Mouse (Mus musculus): ENCODE data around the gene Sowahd.
"Not testable (repeated sequence)": the region's sequence is repeated elsewhere in the genome, so short reads cannot be mapped to it uniquely, and the experiment has no call there.

The Sowahd gene

DNA sequence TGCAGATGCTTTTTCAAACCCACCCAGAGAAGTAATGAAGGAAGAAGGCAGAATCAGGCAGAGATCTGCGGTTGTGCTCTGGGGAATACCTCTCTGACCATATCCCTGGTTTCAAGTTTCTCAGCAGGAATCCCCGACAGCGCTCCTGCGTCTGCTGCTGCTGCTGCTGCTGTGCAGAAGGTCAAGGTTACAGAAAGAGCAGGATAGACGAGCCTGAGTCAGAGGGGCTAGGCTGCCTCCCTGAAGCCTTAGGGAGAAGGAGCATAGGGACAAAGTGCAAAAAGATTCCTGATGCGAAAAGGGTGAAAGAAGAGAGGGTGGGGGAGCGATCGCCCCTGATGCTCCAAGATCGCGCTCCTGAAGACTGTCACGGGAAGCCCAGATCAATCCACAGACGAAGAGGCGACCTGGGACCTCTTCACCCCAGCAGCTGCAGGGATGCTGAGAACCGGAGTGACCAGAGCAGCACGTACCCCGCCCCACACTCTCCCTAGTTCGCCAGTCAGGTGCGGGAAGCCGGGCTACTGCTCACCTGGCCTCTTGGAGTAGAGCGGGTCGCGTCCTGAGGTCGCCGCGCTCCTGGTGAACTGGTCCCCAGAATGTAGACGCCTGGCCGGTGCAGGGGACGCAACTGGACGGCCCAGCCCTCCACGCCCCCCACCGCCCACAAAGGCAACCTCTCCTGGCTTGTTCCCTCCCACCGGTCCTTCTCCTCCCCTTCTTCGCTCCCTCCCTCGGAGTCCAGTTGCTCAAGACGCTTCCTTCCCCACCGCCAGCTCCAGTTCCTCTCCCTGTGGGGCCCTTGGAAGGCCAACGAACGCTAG lies at the start of gene Sowahd:
TSS of gene Sowahd (plus strand) at position 780 of the 824 bp plus-strand sequence.
- peak; percentile 3 for DNase-seq (ENCODE audit: low read depth, low spot score)

DNA sequence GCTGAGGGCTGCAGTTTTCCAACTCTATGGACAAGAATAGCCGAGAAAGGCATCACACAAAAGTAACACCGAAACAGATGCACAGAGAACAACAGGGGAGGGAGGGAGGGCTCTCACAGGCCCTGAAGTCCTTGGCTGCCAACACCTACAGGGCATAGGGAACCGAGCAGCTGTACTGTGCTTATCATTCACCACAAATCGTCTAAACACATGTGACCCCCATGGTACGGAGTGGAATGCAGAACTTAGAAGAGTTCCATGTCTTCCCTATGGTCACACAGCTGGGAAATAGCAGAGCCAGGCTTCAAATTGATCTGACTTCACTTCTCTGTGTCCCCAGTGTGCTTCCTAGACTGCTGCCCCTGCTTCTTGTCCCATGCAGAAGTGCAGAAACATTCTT lies 34.8 kb upstream of the Sowahd start:
- DNase-seq (ENCODE audit: low read depth, low spot score): no peak

DNA sequence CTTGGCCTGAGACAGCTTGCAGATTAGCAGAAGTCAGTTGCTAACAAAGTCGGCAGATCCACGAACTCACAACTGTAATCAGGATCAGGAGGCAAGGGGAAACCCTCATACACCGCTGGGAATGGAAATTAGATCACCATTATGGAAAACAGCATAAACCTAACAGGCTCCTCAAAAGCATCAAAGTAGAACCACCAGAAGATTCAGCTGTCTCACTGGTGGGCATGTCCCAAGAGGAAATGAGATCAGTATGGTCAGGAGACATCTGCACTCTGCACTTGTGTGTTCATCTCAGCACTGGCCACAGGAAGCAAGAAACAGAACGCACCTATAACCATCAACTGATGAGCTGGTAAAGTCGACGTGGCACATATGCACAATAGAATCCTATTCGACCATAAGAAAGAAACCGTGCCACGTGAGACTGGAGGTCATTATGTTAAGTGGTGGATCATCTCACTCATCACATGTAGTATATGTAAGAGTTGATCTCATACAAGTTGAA lies 30.4 kb upstream of the Sowahd start:
- no peak for DNase-seq (ENCODE audit: low read depth, low spot score)

DNA sequence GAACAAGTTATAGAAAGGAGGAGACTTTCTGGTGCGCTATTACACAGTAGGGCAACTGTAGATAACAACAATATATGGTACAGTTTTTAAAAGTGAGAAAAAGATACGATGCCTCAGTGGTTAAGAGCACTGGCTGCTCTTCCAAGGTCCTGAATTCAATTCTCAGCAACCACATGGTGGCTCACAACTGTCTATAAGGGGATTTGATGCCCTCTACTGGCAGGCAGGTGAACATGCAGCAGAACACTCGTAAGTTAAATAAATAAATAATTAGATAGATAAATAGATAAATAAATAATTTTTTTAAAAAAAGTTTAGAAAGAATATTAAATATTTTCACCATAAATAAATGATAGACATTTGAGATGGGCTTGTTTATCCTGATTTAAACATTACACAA lies 29.6 kb upstream of the Sowahd start:
- DNase-seq (ENCODE audit: low read depth, low spot score): peak; percentile 58

DNA sequence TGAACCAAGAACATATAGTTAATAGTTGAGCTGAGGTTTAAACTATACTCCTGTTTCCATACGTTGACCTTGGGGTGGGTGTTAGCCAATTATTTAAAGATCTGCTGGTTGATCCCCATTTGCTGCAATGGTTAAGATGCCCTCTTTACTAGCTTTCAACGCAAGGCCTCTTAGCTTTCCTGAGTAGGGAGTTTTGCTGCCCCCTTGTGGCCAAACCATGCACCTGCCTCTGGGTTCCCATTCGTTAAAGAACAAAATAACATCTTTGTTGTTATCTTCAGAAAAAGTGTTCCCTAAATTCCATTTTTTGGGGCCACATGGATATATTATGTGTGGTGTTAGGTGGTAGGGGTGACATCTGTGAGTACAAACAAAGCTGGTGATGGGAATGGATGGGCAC lies 26.0 kb upstream of the Sowahd start:
- peak; percentile 80 for DNase-seq (ENCODE audit: low read depth, low spot score)

DNA sequence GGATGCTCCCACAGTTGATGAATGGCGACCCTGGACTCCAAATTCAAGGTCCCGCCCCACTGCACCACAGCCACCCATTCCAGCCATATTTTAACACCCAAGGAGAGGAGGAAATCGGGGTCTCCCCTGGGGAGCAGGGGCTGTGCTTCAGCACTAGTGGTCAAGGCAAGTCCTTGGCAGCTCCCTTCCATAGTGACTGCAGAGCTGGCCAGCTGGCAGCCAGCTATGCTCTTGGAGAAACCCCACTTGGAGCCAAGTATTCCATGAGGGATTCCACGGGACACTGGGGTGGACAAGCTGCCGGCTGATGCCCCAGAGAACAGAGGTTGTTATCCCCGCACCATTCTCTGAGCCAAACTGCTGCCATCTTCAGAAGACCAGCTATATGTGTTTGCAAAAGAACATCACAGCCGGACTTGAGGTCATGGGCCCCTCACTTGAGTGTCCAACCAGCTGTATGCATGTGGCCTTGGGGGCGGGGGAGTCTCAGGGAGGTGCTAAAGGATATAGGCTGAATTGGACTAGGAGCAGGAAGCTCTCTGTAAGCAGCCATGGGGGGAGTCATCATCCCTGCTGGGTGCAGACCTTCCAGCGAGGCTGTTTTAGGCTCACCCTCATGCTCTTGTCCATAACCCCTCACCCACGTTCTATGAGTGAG lies 24.9 kb upstream of the Sowahd start:
- no peak for DNase-seq (ENCODE audit: low read depth, low spot score)

DNA sequence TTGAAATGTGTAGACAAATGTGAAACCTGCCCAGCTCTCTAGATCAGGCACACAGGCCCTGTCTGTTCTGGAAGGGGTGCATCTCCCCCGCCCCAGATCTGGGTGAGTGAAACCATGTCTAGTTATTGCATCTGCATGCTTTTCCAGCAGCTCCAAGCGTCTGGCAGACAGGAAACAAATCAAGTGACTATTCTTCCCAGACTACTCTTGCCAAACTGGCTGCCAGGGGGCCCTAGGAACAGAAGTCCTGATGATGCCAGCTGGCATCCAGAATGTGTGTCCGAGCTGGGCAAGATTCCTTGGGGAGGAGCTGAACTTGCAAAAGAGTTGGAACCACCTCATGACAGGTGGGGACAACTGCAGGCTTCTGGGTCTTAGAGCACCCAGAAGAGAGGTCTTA lies 20.3 kb upstream of the Sowahd start:
- no peak for DNase-seq (ENCODE audit: low read depth, low spot score)

DNA sequence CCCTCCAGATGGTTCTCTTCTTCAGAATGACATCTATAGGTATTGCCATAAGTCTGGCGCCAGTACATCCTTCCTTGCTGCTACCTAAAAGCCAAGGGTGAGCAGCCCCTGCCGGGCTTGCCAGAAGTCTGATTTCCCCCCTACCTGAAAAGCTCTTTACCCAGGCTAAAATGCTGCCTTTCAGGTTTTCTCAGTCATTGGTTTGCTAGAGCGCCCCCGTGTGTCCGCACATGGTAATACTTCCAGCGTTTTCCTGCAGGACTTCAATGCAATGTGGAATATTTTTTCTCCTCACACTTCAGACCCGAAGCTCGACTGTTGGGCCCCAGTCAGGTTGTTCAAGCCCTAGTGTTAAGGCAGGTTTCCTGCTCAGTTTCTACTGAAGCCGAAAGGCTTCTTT lies 5.9 kb upstream of the Sowahd start:
- DNase-seq (ENCODE audit: low read depth, low spot score): peak; percentile 69

DNA sequence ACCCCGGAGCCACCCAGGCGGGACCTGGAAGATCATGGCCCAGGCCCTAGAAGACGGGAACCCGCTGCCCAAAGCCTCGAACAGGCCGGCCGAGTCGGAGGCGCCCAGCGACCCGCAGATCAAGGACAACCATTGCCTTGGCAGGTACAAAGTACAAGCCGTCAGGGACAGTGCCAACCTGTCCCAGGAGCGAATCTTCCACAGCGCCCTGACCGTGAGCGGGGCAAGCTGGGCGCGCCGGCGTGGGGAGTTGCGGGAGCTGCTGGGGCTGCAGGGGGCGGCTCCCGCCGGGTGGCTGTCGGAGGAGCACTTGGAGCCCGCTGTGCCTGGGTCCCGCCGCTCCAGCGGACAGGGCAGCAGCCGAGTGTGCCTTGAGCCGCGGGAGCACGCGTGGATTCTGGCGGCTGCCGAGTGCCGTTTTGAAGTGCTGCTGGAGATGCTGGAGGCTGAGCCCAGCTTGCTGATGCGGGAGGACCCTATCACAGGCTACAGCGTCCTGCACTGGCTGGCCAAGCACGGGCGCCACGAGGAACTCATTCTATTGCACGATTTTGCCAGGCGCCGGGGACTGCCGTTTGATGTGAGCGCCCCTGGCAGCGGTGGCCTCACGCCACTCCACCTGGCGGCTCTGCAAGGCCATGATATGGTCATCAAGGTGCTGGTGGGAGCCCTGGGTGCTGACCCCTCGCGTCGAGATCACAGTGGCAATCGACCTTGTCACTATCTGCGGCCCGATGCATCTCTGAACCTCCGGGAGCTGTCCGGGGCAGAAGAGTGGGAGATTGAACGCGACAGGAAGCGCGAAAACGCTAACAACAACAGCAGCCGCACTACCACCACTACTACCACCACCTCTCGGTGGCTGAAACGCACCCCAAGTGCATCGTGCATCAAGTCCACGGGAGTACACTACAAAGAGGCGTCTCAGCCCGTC lies 512 bp downstream of the Sowahd start:
- DNase-seq (ENCODE audit: low read depth, low spot score): peak; percentile 11

DNA sequence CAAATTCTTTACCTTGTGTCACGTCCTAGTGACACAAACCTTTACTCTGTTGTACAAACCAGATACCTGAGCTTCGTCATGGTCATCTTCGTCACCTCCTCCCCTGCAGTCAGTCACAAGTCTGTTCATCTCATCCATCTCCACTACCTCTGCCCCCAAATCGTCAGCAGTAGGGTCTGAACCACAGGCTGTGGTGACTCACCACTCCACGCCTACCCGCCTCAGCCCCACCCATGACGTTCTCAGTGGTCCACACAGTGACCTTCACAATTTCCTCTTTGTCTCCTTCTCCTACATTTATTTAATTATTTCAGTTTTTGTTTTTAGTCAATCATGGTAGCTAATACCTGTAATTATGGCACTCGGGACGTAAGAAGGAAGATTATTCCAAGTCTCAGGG lies 15.3 kb downstream of the Sowahd start:
- DNase-seq (ENCODE audit: low read depth, low spot score): no peak

DNA sequence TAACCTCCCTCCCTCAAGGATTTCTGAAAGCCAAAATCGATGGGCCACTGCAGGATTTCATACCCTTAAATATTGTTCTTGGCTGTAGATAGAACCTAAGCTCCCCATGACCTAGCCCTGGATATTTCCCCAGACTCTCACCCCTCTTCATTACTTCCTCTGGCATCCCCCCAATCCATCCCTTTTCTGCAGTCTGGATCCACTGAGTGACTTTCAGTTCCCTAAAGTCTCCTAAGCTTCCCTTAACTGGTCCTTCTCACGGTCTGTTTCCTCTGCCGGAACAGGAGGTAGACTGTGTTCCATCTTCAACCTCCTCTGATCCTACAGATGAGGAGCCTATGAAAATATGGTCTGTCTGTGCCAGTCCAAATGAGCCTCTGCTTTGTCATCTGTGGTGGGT lies 18.7 kb downstream of the Sowahd start:
- DNase-seq (ENCODE audit: low read depth, low spot score): no peak

DNA sequence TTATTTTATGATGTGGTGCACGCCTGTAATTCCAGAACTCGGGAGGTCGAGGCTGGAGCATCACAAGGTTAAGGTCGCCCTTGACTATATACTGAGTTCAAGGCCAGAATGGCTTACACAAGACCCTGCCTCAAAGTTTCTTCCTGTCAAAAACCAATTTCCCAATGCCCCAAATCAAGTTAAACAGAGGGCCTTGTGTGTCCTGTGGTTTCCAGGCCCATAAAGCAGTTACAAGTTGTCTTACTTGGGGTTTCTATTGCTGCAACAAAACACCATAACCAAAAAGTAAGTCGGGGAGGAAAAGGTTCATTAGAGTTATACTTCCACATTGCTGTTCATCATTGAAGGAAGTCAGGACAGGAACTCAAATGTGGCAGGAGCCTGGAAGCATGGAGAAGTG lies 20.1 kb downstream of the Sowahd start:
- no peak for DNase-seq (ENCODE audit: low read depth, low spot score)

DNA sequence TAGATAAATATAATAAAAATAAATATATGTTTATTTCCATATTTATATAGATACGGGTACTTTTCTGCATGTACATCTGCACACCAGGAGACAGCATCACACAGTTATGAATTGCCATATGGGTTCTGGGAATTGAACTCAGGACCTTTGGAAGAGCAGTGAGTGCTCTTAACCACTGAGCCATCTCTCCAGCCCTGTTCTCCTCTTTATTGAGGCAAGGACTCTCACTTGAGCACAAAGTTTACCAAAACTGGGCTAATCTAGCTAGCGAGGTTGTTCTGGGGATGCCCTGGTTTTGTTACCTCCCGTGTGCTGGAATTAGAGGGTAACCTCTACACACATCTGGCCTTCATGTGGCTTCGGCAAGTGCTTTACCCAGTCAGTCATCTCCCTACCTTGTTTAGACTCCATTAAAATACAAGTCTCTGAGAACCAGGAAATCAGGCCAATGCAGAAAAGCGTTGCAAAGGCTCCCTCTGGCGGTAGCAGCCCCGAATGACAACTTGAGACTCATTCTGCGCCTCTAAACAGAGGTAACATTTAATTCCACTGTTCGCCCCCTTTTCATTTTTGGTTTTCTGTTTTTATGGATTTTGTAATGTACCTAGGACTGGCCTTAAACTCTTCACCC lies 25.7 kb downstream of the Sowahd start:
- DNase-seq (ENCODE audit: low read depth, low spot score): peak; percentile 80

DNA sequence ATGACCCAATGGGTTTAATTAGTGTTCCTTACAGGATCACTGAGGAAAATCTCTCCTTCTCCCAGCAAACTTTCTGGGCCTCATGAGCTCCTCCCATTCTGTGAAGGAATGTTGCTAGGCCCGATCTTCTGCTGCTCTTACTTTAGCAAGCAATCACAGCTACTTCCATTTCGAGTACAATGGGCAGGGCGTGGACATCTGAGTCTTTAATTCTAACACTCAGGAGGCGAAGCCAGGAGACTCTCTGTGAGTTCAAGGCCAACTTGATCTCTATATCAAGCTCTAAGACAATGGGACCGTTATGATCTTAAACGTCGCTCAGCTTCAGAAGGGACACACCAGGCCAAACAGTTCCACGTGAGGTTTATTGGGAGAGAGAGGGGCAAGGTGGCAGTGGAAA lies 28.0 kb downstream of the Sowahd start:
- DNase-seq (ENCODE audit: low read depth, low spot score): no peak

DNA sequence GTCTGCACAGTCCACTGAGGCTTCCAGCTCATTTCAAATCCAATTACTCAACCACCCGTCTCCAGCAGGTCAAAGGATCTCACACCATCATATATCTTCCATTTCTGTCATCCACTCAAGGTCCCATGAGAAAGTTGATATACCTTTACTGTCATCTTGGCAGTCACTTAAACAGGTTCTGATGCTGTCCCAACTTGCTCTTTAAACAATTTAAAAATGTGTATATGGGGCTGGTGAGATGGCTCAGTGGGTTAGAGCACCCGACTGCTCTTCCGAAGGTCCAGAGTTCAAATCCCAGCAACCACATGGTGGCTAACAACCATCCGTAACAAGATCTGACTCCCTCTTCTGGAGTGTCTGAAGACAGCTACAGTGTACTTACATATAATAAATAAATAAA lies 31.7 kb downstream of the Sowahd start:
- DNase-seq (ENCODE audit: low read depth, low spot score): not testable (repeated sequence)

DNA sequence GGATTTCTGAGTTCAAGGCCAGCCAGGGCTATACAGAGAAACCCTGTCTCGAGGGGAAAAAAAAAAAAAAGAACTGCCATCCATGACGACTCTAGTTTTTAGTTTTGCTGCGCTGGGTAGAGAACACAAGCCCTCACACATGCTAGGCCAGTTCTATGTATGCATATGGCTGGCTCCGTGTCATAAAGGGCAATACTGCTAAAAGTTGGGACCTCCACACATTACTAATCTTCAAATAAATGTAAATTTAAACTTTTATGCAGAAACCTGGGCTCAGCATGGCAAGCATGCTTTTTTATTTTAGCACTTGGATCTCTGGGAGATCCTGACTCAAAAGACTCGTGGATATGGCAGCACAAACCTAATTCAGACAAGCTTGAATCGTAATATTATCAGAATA lies 32.5 kb downstream of the Sowahd start:
- DNase-seq (ENCODE audit: low read depth, low spot score): no peak

DNA sequence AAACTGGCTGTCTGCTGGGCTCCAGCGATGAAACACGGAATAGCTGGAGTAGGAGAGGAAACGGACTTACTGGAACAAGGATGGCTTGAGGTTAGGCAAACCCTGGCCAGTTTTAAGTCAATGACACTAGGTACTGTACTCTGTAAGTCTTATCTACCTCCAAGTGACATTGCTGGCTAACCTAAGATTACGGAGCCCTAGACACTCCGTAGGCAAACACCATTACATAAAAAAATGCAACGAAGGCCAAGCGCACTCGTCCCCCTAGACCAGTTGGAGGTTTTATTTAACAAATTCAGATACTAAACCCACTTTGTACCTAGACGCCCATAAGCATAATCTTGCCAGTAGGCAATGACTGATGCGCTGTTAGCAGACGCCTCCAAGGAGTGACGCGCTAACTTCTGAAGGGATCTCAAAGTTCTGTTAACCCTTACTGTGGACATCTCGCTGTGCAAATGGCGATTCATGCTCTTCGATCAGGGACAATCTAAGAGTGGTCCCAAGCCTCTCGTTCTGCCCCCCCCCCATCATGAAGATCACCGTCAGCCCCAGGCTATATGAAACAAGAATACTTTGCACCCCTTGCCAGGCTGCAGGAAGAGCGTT lies 35.8 kb downstream of the Sowahd start:
- peak; percentile 47 for DNase-seq (ENCODE audit: low read depth, low spot score)

DNA sequence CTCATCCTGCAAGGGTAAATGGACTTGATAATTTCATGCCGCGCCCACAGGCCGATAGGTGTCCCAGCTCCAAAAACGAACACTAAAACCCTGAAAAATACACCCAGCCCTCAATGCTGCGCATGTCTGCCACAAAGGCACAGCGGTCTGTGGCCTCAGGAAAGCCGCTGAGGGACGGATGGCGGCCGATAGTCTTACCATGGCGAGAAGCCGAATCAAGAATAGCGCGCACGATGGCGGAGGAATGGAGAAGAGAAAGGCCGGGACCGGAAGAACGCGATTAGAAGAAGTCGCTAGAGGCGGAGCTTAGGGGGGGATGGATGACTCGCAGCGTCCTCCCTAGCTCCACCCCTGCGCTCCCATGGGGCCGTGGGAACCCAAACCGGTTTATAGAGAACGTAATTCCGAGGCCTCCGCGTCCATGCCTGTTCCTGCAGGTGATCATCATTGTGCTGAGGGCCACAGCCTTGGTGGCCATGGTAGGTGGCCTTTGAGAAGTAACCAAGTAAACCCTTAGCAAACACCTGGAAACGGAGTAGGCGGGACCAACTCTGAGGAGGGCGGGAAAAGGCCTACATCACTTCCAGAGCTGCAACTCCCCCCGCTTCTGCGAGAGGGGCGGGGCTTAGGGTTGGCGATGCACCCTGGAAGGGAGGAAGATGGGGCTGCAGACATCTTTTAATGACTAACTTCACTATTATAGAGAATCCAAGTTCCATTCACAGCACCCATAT lies 36.4 kb downstream of the Sowahd start, which contains the start of gene Rpl39:
TSS of gene Rpl39 (minus strand) at position 476 of the 734 bp plus-strand sequence.
- DNase-seq (ENCODE audit: low read depth, low spot score): peak; percentile 93

DNA sequence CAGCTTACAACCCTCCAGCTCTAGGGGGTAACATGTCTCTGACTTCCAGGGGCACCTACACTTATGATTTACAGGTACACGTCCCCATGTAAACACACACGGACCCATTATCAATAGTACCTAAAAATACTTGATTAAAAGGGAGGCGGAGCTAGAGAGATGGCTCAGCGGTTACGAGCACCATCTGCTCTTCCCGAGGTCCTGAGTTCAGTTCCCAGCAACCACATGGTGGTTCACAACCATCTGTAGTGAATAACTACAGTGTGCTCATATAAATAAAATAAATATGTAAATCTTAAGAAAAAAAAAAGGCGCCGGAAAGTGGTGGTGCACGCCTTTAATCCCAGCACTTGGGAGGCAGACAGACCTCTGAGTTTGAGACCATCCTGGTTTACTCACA lies 37.0 kb downstream of the Sowahd start:
- no peak for DNase-seq (ENCODE audit: low read depth, low spot score)

DNA sequence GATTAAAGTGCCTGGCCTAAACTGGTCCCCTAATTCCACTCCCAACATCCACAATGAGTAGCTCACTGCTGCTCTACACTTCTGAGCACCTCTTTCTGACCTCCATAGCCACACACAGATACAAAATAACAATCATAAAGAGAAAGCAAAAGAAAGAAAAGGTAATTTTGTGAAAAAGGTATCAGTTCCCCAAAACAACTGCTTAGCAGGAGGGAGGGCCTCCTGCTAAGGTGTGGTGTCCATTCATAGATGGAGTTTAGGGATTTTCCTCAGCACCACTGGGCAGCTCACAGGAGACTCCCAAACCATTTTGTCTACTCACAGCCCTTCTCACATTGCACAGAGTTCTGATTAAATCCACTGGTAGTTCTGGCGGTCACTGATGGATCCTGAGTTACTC lies 40.1 kb downstream of the Sowahd start:
- no peak for DNase-seq (ENCODE audit: low read depth, low spot score)

Data from CD4-positive, CD25-positive, alpha-beta regulatory T cell, adult 2 months (primary cell).